Mouse (Mus musculus): ENCODE data around the gene Sdhaf2.

DNA sequence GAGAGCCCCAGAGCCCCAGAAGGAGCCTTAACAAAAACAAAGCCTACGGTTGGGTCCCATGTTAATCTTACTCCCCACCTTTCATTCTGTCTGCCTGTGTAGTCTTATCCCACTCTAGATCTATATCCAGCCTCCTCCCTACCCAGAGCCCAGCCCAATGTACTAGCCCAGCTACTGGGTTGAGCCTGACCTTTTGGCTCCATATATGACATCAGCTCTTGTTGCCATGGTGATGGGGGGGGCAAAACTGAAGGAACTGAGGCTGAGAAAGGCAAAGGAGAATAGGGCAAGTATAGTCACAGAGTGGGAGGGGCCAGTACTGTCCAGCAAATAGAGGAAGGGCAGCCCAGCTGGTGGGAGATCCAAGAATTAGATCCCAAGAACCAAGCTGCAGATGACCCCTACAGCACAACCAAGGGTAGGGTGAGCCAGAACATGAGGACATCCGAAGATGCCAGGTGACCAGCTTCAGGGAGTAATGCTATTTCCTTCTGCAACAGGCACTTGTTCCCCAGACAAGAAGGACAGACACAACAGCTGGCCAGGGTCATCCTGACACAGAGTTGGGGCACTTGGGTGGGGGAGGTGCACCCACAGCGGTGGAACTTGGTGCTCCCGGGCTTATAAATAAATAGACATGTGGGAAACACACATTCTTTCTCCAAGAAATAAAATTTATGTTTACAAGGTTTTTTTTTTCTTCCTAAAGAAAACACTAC lies 71.1 kb downstream of the Sdhaf2 start:
- TF ChIP-seq CTCF (IDR thresholded peaks at IDR 0.05; ENCODE audit: low read depth): no peak
- TF ChIP-seq EP300 (IDR thresholded peaks at IDR 0.05; ENCODE audit: low read depth): no peak

Measured in heart, postnatal 0 days (tissue).